Mouse (Mus musculus): ENCODE results near the gene Loxl3.

DNA sequence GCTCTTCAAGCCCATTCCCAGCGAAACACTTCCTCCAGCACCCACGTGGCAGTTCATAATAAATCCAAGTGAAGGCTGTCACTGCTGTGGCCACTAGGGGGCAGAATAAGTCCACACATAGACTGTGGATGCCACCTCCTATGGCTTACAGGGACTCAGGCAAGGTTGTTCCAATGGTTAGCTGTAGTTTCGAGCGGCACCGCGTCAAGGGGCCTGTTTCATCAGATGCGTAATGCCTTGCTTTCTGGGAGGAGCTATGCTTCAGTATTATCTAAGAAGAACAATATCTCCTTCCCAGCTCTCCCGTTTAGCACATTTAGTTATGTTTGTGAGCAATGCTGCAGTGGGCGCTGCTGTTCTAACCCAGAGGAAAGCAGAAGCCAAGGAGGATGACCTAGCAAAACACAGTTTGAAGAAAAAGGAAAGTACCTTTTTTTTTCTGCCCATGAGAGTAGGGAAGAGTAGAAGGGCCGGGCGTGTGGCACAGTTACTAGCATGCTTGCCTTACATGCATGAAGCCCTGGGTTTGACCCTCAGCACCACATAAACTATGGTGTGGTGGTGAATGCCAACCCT lies 37.1 kb upstream of the Loxl3 start:
- TF ChIP-seq POLR2A (IDR thresholded peaks at IDR 0.05; ENCODE audit: low read depth, low read length) (no peak), CTCF (conservative IDR thresholded peaks at IDR 0.05; ENCODE audit: insufficient read depth, insufficient read length, low read depth, low read length) (peak; percentile 99)

Measured in kidney, adult 2 months (tissue).